Mouse (Mus musculus) left cerebral cortex, adult 9 months (tissue): ENCODE data around the gene Prok1.

Experiments used
- DNase-seq, 2 experiments: peaks; one replicate each; pipeline ENCODE4 v3.0.0; 2022; ENCODE audit warnings: low spot score in 2 of 2

The Prok1 gene

GRCm38 (mm10) chr3:107238051-107238450, 1.5 kb downstream of the Prok1 start:
- DNase-seq, result no peak

GRCm38 (mm10) chr3:107233945-107234344, 5.6 kb downstream of the Prok1 start:
- no peak for DNase-seq

GRCm38 (mm10) chr3:107233351-107233813, 6.1 kb downstream of the Prok1 start:
- peak; percentile 42 to 92 for DNase-seq

GRCm38 (mm10) chr3:107231202-107231601, 8.3 kb downstream of the Prok1 start:
- no peak for DNase-seq

- no peak for DNase-seq
Observed at GRCm38 (mm10) chr3:107230527-107230926, 9.0 kb downstream of the Prok1 start, which contains the start of gene A630076J17Rik. TSS of gene A630076J17Rik (plus strand) at chr3:107230614.

GRCm38 (mm10) chr3:107229822-107230221, 9.7 kb downstream of the Prok1 start:
- DNase-seq, result no peak

- no peak for DNase-seq
Observed at GRCm38 (mm10) chr3:107229221-107229620, 10.3 kb downstream of the Prok1 start.

GRCm38 (mm10) chr3:107225820-107226219, 13.7 kb downstream of the Prok1 start:
- no peak for DNase-seq

- no peak for DNase-seq
Observed at GRCm38 (mm10) chr3:107223230-107223629, 16.3 kb downstream of the Prok1 start.

GRCm38 (mm10) chr3:107221608-107222007, 17.9 kb downstream of the Prok1 start, which contains the start of gene Cym:
TSS of gene Cym (minus strand) at chr3:107221732.
- no peak for DNase-seq

- no peak for DNase-seq
Observed at GRCm38 (mm10) chr3:107218572-107218971, 20.9 kb downstream of the Prok1 start.

- no peak for DNase-seq
Observed at GRCm38 (mm10) chr3:107217101-107217480, 22.4 kb downstream of the Prok1 start.

- no peak for DNase-seq
Observed at GRCm38 (mm10) chr3:107216400-107217100, 23.0 kb downstream of the Prok1 start.

GRCm38 (mm10) chr3:107214606-107215005, 24.9 kb downstream of the Prok1 start:
- DNase-seq, result no peak

GRCm38 (mm10) chr3:107207625-107208253, 31.8 kb downstream of the Prok1 start:
- DNase-seq, result no peak

- DNase-seq, result no peak
Observed at GRCm38 (mm10) chr3:107206490-107207150, 32.9 kb downstream of the Prok1 start.

- DNase-seq, result peak in 1 of 2 experiments; percentile 77
Observed at GRCm38 (mm10) chr3:107205994-107206393, 33.5 kb downstream of the Prok1 start.

- no peak for DNase-seq
Observed at GRCm38 (mm10) chr3:107205170-107205569, 34.3 kb downstream of the Prok1 start.

- no peak for DNase-seq
Observed at GRCm38 (mm10) chr3:107204413-107204812, 35.1 kb downstream of the Prok1 start.

GRCm38 (mm10) chr3:107201310-107202180, 38.0 kb downstream of the Prok1 start:
- no peak for DNase-seq

- peak; percentile 43 to 82 for DNase-seq
Observed at GRCm38 (mm10) chr3:107188226-107188899, 51.1 kb downstream of the Prok1 start.
